Mouse (Mus musculus) monocyte, adult 59 days (primary cell): ENCODE measurements around the gene Acp2. TPM values are rescaled to one million over a fixed set of nuclear protein-coding genes. Genes with fewer than 3 reads are reported as not detected.

ENCODE experiments used
- total RNA-seq, 2 experiments: library from RNA; stranded (reverse); gene quantifications; one replicate each; pipeline ENCODE4 v1.2.4; 2023

Gene Acp2
- total RNA-seq, result 10 to 100 TPM; 85.0 to 92.8 TPM

GRCm38 (mm10) chr2:91202222-91202971, at the start of gene Acp2, which contains the start of gene Nr1h3:
TSS of gene Acp2 (plus strand) at chr2:91202885.
TSS of gene Nr1h3 (minus strand) at chr2:91202834.

GRCm38 (mm10) chr2:91183711-91184405, 18.8 kb upstream of the Acp2 start, which contains the start of gene Madd:
TSS of gene Madd (minus strand) at chr2:91183837.

GRCm38 (mm10) chr2:91236601-91237510, 34.2 kb downstream of the Acp2 start, which contains the start of gene Ddb2:
TSS of gene Ddb2 (minus strand) at chr2:91236982.

GRCm38 (mm10) chr2:91255661-91256150, 53.0 kb downstream of the Acp2 start, which contains the start of gene Pacsin3:
TSS of gene Pacsin3 (plus strand) at chr2:91255954.

Other genes with a start within 250 kb of the Acp2 start
- gene Rapsn, start 167.3 kb upstream of the Acp2 start, total RNA-seq, result not detected
- gene Psmc3, start 148.9 kb upstream of the Acp2 start, total RNA-seq, result 100 to 1,000 TPM; 107 to 121 TPM
- 10 to 100 TPM; 43.0 to 46.0 TPM for gene Slc39a13, start 132.5 kb upstream of the Acp2 start, total RNA-seq
- gene Spi1, start 120.5 kb upstream of the Acp2 start, total RNA-seq, result 100 to 1,000 TPM; 657 to 683 TPM
- 1 to 10 TPM; 3.0 to 4.0 TPM for gene Mybpc3, start 84.7 kb upstream of the Acp2 start, total RNA-seq
- 100 to 1,000 TPM; 158 to 161 TPM for gene Madd, start 19.0 kb upstream of the Acp2 start, total RNA-seq
- 100 to 1,000 TPM in 1 of 2 experiments, 10 to 100 TPM in 1; 93.4 to 101 TPM for gene Nr1h3, start 51 bp upstream of the Acp2 start, total RNA-seq
- gene Ddb2, start 34.1 kb downstream of the Acp2 start, total RNA-seq, result 1 to 10 TPM; 8.9 to 9.0 TPM
- not detected for gene Pacsin3, start 53.1 kb downstream of the Acp2 start, total RNA-seq
- gene Arfgap2, start 62.1 kb downstream of the Acp2 start, total RNA-seq, result 100 to 1,000 TPM; 107 to 114 TPM
- gene 1110051M20Rik, start 241.8 kb downstream of the Acp2 start, total RNA-seq, result 1 to 10 TPM; 3.9 to 4.8 TPM